Mouse (Mus musculus) lung, adult 2 months (tissue): ENCODE results near the gene Racgap1.

Source experiments
- CTCF ChIP-seq: fragments of 200-500 bp; IDR thresholded peaks from 2 replicates; pipeline ENCODE4 v1.5.1; 2011; ENCODE audit warnings: mild to moderate bottlenecking, low read length, control low read depth; ENCODE audit not compliant: insufficient read depth
- POLR2A ChIP-seq: fragments of 200-500 bp; IDR thresholded peaks from 2 replicates; pipeline ENCODE4 v1.6.1; 2011; ENCODE audit warnings: low read depth, mild to moderate bottlenecking, control low read depth, low read length, borderline replicate concordance; ENCODE audit errors: extremely low read depth

DNA sequence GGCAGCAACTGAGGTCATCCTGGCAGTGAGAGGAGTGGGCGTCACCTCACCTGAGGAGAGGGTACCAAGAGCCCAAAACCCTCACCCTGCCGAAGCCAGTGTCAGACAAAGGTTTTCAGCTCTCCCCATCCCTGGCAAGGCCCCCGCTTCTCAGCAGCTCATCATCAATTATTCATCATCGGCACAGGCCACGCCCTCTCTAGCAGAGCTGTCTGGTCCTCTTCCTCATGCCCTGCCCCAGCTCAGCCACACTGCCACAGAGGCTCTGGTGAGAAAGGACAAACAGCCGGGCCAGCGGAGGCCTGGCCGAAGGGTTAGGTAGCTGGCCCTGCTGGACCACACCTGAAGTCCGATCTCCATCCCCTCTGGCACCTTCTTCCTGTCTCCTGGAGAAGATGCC lies 40.5 kb upstream of the Racgap1 start:
- TF ChIP-seq CTCF (no peak), POLR2A (no peak)
